Mouse (Mus musculus) heart, embryonic 16.5 days (tissue): Measurements from ENCODE around the gene Gga3. TPM values are rescaled to one million over a fixed set of nuclear protein-coding genes. Genes with fewer than 3 reads are reported as not detected.
"Not testable (repeated sequence)": the region's sequence is repeated elsewhere in the genome, so short reads cannot be mapped to it uniquely, and the experiment has no call there.

Experiments used
- ATAC-seq: fragments of 200-750 bp; cut with Nextera tagmentation; replicated peaks from 2 replicates; pipeline ENCODE4 v1.8.0; 2017; ENCODE audit warnings: moderate number of reproducible peaks; ENCODE audit not compliant: insufficient read depth, low FRiP score; ENCODE audit errors: extremely low read depth
- H3K27ac ChIP-seq: fragments of 300-500 bp; sonication (generic); 2 replicates; pipeline ENCODE4 v1.5.1; 2014; ENCODE audit warnings: mild to moderate bottlenecking, low read length, control low read depth, moderate library complexity
- H3K27me3 ChIP-seq: fragments of 300-500 bp; sonication (generic); 2 replicates; pipeline ENCODE4 v1.6.1; 2014; ENCODE audit warnings: low read length, mixed read lengths; ENCODE audit not compliant: control insufficient read depth, insufficient read depth
- H3K36me3 ChIP-seq: fragments of 300-500 bp; sonication (generic); 2 replicates; pipeline ENCODE4 v1.6.1; 2014; ENCODE audit not compliant: control insufficient read depth, insufficient read depth
- H3K4me1 ChIP-seq: fragments of 300-500 bp; sonication (generic); 2 replicates; pipeline ENCODE4 v1.6.1; 2014; ENCODE audit warnings: low read length, mixed read lengths; ENCODE audit not compliant: control insufficient read depth, insufficient read depth
- H3K4me2 ChIP-seq: fragments of 300-500 bp; sonication (generic); 2 replicates; pipeline ENCODE4 v1.6.1; 2014; ENCODE audit warnings: low read depth, mild to moderate bottlenecking, control low read depth, low read length
- H3K4me3 ChIP-seq: fragments of 300-500 bp; sonication (generic); 2 replicates; pipeline ENCODE4 v1.5.1; 2014; ENCODE audit warnings: mild to moderate bottlenecking, control low read depth, low read length
- H3K9ac ChIP-seq: fragments of 300-500 bp; sonication (generic); 2 replicates; pipeline ENCODE4 v1.6.1; 2014; ENCODE audit warnings: low read length, control low read depth
- H3K9me3 ChIP-seq: fragments of 300-500 bp; sonication (generic); replicated peaks from 2 replicates; pipeline ENCODE4 v1.6.1; 2016; ENCODE audit warnings: low read length; ENCODE audit not compliant: control insufficient read depth
- WGBS: fragments of 180-500 bp; shearing (Covaris S2); extraction: QIAGEN DNeasy Blood & Tissue Kit; methylation state at CpG from one replicate; pipeline ENCODE4 v1.1.7; 2014; 5-methylcytosine and 5-hydroxymethylcytosine counted together
- polyA plus RNA-seq: library from polyadenylated mRNA; unstranded; fragments of >200 nt; fragmentation: Nextera tagmentation; extraction: Ambion mirVana; gene quantifications from 2 replicates; pipeline ENCODE4 v1.2.1, GENCODE M21; 2015

Gene Gga3
- polyA plus RNA-seq, result 15.4 and 18.8 TPM in 2 replicates

GRCm38 (mm10) chr11:115603476-115604303 is at the start of gene Gga3, which contains the start of gene Mrps7:
Gga3 (minus strand) TSS chr11:115604051.
Mrps7 (plus strand) TSS chr11:115603925.
- Histone ChIP-seq H3K36me3 (peaks cover 18% of the 10 kb centered on the region), H3K4me3 (peak within 1 kb of the TSS; percentile 94), H3K4me2 (peak within 1 kb of the TSS; percentile 93), H3K9ac (peak within 1 kb of the TSS; percentile 99), H3K4me1 (peaks cover 33% of the 10 kb centered on the region), H3K27me3 (no peaks in the 10 kb centered on the region), H3K9me3 (no peaks in the 10 kb centered on the region), H3K27ac (peak within 1 kb of the TSS; percentile 91)
- under 1% methylated on average over 69 of the region's 93 CpGs for WGBS
- ATAC-seq, result peak; percentile 95

GRCm38 (mm10) chr11:115653194-115653593 is 49.3 kb upstream of the Gga3 start:
- Histone ChIP-seq H3K9me3 (no peaks in the 10 kb centered on the region), H3K27ac (peak overlapping the region; percentile 94), H3K4me2 (peak overlapping the region; percentile 52), H3K27me3 (no peaks in the 10 kb centered on the region), H3K4me3 (no peak overlapping the region), H3K36me3 (peaks cover 11% of the 10 kb centered on the region; the same call in 1 of the 2 replicates), H3K4me1 (peaks cover 23% of the 10 kb centered on the region), H3K9ac (peak overlapping the region; percentile 62)
- ATAC-seq, result peak; percentile 76
- WGBS, result 37% methylated on average over 3 of the region's 3 CpGs

GRCm38 (mm10) chr11:115651680-115652079 is 47.8 kb upstream of the Gga3 start:
- Histone ChIP-seq H3K4me1 (peaks cover 25% of the 10 kb centered on the region), H3K36me3 (peaks cover 18% of the 10 kb centered on the region; the same call in 1 of the 2 replicates), H3K27me3 (no peaks in the 10 kb centered on the region), H3K4me3 (no peak overlapping the region), H3K9me3 (no peaks in the 10 kb centered on the region), H3K4me2 (no peak overlapping the region), H3K27ac (0 out of 2 replicates have a peak overlapping the region, but pooled peaks have one; percentile 42), H3K9ac (no peak overlapping the region)
- WGBS, result 84% methylated on average over 3 of the region's 3 CpGs
- ATAC-seq, result no peak

- no peak for ATAC-seq
- peaks cover 20% of the 10 kb centered on the region for H3K36me3 ChIP-seq
- no peaks in the 10 kb centered on the region for H3K27me3 ChIP-seq
- no peaks in the 10 kb centered on the region for H3K9me3 ChIP-seq
- H3K27ac ChIP-seq, result peak overlapping the region; percentile 37; the same call in 1 of the 2 replicates
- H3K4me2 ChIP-seq, result no peak overlapping the region
- no peak overlapping the region for H3K4me3 ChIP-seq
- H3K4me1 ChIP-seq, result peaks cover 25% of the 10 kb centered on the region
- WGBS, result 53% methylated on average over 10 of the region's 10 CpGs
- H3K9ac ChIP-seq, result peak overlapping the region; percentile 41; the same call in 1 of the 2 replicates
These were observed 45.9 kb upstream of the Gga3 start for GRCm38 (mm10) chr11:115649706-115650105.

GRCm38 (mm10) chr11:115647459-115647858 is 43.6 kb upstream of the Gga3 start:
- ATAC-seq, result no peak
- no peaks in the 10 kb centered on the region for H3K27me3 ChIP-seq
- peaks cover 12% of the 10 kb centered on the region for H3K4me1 ChIP-seq
- peaks cover 26% of the 10 kb centered on the region for H3K36me3 ChIP-seq
- no peak overlapping the region for H3K4me3 ChIP-seq
- H3K9me3 ChIP-seq, result no peaks in the 10 kb centered on the region
- 42% methylated on average over 6 of the region's 6 CpGs for WGBS
- H3K4me2 ChIP-seq, result no peak overlapping the region
- no peak overlapping the region for H3K9ac ChIP-seq
- H3K27ac ChIP-seq, result no peak overlapping the region

GRCm38 (mm10) chr11:115646439-115646838 is 42.6 kb upstream of the Gga3 start:
- Histone ChIP-seq H3K9ac (no peak overlapping the region), H3K27ac (no peak overlapping the region), H3K27me3 (no peaks in the 10 kb centered on the region), H3K4me1 (peaks cover 9% of the 10 kb centered on the region), H3K4me2 (no peak overlapping the region), H3K9me3 (no peaks in the 10 kb centered on the region), H3K36me3 (peaks cover 26% of the 10 kb centered on the region), H3K4me3 (no peak overlapping the region)
- ATAC-seq, result no peak
- 88% methylated on average over 9 of the region's 9 CpGs for WGBS

GRCm38 (mm10) chr11:115645498-115645897 is 41.6 kb upstream of the Gga3 start:
- H3K36me3 ChIP-seq, result peaks cover 26% of the 10 kb centered on the region
- H3K4me3 ChIP-seq, H3K9ac ChIP-seq, H3K27me3 ChIP-seq, H3K4me1 ChIP-seq, ATAC-seq, H3K9me3 ChIP-seq, H3K27ac ChIP-seq, H3K4me2 ChIP-seq: not testable (repeated sequence)
- 84% methylated on average over 14 of the region's 14 CpGs for WGBS

- peaks cover 26% of the 10 kb centered on the region for H3K36me3 ChIP-seq
- no peaks in the 10 kb centered on the region for H3K27me3 ChIP-seq
- H3K4me1 ChIP-seq, result peaks cover 3% of the 10 kb centered on the region; the same call in 1 of the 2 replicates
- no peak overlapping the region for H3K4me3 ChIP-seq
- H3K9me3 ChIP-seq, result no peaks in the 10 kb centered on the region
- H3K9ac ChIP-seq, result no peak overlapping the region
- ATAC-seq, result no peak
- no peak overlapping the region for H3K4me2 ChIP-seq
- WGBS, result 92% methylated on average over 13 of the region's 13 CpGs
- no peak overlapping the region for H3K27ac ChIP-seq
These were observed 40.5 kb upstream of the Gga3 start for GRCm38 (mm10) chr11:115644308-115644707.

GRCm38 (mm10) chr11:115643265-115643664 is 39.4 kb upstream of the Gga3 start:
- H3K27ac ChIP-seq, result no peak overlapping the region
- peaks cover 5% of the 10 kb centered on the region for H3K4me1 ChIP-seq
- WGBS, result 57% methylated on average over 10 of the region's 10 CpGs
- H3K27me3 ChIP-seq, result no peaks in the 10 kb centered on the region
- no peak overlapping the region for H3K4me3 ChIP-seq
- H3K36me3 ChIP-seq, result peaks cover 22% of the 10 kb centered on the region
- H3K9ac ChIP-seq, result no peak overlapping the region
- H3K4me2 ChIP-seq, result no peak overlapping the region
- H3K9me3 ChIP-seq, result no peaks in the 10 kb centered on the region
- ATAC-seq, result 0 out of 2 replicates have a peak, but pooled peaks have one; percentile 17
